Mouse (Mus musculus): ENCODE results near the gene Fgf2.

Gene Fgf2

DNA sequence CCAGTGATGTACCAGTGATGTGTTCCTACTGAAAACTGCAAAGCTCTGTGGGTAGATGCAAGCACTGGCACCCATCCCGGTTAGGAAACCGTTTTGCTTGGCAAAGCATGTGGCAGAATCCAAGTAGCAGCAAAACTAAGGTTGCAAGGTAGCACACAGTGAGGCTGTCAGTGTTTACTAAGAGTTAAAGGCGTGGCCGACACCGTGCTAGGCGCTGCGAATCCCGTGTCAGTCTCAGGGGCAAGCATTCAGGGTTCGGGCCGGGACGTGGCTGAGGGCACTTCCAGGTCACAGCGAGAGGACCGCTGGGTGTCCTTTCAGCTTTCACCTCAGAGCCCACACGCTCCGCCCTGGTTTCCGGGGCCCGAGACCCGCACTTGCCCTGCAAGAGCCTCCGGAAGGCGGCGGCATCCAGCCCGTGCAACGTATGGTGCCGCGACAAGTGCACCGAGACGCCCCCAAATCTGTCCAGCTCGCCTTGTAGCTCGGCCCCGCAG is 70.9 kb downstream of the Fgf2 start:
- DNase-seq: no peak

DNA sequence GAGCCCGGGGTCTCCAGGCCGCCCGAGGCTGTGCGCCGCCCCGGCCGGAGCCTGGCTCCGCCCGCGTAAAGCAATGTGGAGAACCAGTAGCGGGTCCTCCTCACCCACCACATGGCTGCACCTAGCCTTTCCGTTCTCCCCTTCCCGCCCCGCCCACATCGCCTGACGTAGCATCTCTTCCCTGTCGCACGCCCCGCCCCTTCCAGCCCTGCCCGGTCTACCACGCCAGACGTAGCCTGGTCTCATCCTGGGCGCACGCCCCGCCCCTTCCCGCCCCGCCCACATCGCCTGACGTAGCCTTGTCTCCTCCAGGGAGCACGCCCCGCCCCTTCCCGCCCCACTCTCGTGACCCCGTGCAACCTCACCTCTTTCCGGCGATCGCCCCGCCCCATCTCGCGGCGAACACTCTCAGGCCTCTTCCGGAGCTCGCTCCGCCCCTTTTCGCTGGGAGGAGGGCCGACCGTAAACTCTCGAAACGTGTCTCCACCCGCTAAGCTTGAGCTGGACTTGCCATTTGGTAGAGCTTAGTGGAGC is 71.4 kb downstream of the Fgf2 start, which contains the start of gene Spata5:
Gene Spata5, plus strand, starts transcription at position 439 of the 534 bp plus-strand sequence.
- peak; percentile 100 for DNase-seq

DNA sequence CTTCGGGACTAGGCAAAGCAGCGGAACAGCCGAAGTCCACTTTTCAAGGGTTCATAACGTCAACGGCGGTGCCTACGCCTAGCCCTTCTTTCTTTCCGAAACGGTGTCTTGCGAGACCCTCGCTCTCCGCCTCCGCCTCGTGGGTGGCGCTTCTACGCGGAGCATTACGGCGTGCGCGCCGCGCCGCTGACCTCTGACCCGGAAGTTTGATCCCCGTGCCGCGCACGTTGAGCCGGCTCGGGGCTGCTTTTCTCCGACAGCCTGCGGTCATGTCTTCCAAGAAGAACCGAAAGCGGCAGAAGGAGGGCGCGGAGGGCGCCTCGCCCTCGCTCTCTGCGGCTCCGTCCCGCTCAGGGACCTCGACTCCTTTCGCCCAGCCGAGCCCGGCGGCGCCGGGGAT is 71.9 kb downstream of the Fgf2 start, which contains the start of gene Nudt6:
Gene Nudt6, minus strand, starts transcription at position 140 of the 400 bp plus-strand sequence.
- peak; percentile 94 for DNase-seq

DNA sequence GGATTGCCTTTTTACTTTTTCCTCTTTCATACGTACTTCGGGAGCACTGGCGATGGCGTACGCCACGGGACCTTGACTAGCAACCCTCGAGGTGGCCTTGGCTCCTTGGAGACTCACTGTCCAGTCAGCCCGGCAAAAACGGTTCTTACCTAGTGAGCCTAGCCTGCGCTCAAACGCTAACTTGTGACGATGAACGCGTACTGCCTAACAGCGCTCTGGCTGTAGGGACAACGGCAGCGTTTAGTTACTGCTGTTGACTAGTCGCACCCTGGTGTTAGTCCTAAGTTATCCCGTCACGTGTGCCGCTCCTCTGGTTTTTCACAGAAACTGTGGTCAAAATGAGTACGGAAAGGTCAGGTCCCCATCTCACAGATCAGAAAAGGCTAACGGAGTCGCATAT is 72.5 kb downstream of the Fgf2 start:
- DNase-seq: no peak

DNA sequence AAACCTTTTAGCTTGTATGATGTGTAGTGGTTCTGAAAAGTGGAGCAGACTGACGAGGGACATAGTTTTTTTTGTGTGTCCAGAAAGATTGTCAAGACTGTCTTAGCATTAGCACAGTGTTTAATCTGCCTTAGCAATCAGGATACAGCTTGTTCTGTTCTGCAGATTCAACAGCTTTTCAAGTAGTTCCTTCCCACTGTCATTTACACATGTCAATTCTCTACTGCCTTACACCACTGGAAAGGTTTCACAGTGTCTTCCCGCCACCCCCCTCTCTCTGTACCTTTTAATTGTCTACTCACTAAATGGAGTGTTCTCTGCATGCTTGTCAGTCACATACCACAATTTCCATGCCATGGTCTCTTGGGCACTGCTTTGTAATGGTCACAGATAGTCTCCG is 73.0 kb downstream of the Fgf2 start:
- DNase-seq: no peak

DNA sequence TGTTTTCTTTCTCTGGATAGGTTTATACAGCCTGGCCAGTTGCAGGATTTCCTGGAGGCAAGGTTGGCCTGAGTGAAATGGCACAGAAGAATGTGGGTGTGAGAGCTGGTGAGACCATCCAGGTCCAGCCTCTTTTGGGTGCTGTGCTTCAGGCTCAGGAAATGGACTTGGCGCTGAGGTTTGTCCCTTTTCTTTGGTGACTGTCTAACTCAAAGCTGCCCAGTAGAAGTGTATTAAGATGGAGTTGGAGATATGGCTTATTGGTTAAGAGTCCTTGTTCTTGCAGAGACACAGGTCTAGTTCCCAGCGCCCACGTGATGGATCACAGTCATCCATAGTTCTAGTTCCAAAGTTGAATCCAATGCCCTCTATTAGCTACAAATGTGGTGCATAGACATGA is 77.9 kb downstream of the Fgf2 start:
- no peak for DNase-seq

DNA sequence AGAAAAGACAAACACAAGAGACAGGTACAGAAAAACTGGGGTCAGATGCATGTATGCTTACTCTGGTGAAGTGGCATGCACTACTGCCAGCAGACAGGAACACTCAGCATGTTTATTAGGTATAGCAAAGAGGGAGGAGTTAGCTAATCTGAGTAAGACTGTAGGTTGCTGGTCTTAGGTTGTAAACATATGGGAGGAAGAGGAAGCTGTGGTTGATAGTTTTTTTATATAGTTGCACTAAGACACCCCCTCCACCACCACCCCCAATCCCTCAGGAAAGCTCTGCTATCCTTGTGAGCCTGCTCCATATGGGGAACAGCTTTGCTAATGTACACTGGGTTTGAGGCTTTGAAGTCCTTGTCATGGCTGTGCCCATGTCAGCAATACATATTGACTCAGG is 82.2 kb downstream of the Fgf2 start:
- DNase-seq: no peak

DNA sequence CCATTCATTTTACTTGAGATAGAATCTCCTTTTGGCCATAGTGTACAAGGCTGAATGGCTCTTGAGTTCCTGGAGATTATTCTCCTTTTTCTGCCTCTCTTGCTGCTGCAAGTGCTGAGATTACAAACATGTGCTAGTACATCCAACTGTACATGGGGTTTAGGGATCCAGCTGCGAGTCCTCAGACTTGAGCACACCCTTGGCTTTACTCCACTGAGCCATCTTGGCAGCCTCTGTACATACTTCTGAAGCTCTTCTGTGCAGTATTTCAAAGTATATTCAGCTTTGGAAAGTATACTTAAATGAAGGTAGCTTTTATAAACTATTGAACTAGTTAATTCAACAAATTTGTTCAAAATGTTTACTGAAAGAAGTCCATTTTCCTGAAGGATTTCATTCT is 91.6 kb downstream of the Fgf2 start:
- DNase-seq: no peak

DNA sequence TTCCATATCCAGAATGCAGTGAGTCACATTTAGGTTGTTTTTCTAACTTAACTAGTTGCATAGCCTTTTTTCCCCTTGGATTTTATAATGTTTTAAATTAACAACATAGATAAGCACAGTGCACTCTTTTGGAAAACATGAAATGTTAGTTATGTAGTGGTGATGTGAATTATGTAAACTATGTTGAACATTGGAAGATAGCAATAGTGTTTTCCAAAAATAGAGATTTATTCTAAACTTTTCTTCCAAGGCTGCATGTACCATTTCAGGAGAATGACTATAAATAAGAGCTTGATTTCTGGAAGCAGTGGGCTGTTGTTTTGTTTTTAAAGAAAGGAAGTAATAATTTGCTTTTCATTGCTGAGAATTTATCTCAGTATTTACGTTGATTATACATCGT is 95.3 kb downstream of the Fgf2 start:
- DNase-seq: no peak

DNA sequence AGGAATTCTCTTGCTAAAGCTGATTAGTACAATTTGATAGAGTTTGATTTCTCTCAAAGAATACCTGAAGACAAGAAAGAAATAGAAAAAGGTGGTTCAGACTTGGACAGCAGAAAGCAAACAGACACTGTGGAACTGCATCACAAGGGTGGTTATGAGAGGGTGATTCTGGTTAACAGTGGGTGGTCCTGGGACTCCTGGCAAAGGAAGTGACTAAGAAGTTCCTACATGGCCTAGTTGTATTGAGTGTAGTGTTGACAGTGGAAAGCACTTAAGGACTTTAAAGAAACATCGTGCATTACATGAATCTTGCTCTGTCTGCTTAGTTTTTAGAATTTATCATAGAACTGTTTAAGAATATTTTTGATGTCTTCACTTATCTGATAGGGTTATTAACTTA is 107.8 kb downstream of the Fgf2 start:
- DNase-seq: no peak

Measured in thymus, postnatal 4 days (tissue).